Mouse (Mus musculus) CD4-positive, CD25-positive, alpha-beta regulatory T cell, adult 2 months (primary cell): Measurements from ENCODE around the gene Sik3.

Experiments
- DNase-seq: peaks from one replicate; pipeline ENCODE4 v3.0.0-alpha.2; 2012; ENCODE audit warnings: low read depth, low spot score

The Sik3 gene

DNA sequence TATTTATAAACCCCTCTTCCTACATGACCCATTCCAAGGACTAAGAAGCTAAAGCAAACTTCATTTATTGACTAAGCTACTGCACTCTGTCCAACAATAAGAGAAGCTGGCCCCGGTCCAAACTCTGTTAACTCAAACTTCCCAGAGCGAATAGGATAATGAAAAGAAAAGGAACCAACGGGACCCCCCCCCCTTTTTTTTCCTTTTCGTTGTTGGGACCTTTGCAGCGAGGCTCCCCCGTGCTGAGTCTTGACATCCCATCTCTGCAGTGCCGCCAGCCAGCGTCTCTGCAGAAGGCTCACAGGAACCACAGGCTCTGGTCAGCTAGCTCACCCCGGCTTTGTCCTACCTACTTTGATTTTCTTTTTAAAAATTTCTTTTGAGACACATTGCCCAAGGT, 3.2 kb downstream of the Sik3 start:
- DNase-seq = no peak

DNA sequence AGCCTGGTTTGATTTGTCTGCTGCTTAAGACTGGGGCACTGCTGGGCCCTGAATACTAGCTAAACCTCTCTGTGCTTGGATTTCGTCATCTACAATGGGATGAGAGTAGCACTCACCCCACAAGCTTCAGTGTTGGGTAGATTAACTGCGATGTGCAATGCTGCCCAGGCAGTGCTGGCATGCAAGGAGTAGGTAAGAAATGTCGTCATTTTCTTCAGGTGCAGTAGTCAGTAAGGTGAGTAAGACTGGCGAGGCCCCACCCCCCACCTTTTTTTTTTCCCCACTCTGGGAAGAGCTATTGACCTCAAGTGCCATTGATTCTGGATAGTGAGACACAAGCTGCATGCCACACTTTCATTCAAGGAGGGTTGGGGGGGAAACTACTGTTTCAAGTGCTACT, 3.8 kb downstream of the Sik3 start:
- no peak for DNase-seq

DNA sequence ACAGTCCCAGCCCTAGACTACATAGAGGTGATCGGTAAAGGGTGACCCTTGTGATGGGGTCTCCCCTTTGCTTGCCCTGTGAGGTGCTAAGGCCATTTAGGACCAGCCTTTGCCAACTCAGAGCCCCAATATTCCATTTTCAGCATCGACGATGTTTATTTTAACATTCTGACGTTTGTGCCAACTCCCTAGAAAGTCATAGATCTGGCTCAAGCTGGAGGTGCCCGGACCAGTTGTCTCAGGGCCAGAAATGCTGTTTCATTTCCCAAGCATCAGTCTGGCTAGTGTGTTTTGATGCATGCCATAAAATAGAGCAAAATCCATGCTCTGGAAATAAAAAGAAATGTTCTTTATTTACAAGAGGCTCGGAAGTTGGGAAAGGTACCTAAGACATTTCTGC, 5.7 kb downstream of the Sik3 start:
- DNase-seq = no peak

GRCm38 (mm10) chr9:46019975-46020374, 7.4 kb downstream of the Sik3 start:
- DNase-seq = no peak

- DNase-seq = no peak
Measured at GRCm38 (mm10) chr9:46023591-46023990, 11.0 kb downstream of the Sik3 start.

DNA sequence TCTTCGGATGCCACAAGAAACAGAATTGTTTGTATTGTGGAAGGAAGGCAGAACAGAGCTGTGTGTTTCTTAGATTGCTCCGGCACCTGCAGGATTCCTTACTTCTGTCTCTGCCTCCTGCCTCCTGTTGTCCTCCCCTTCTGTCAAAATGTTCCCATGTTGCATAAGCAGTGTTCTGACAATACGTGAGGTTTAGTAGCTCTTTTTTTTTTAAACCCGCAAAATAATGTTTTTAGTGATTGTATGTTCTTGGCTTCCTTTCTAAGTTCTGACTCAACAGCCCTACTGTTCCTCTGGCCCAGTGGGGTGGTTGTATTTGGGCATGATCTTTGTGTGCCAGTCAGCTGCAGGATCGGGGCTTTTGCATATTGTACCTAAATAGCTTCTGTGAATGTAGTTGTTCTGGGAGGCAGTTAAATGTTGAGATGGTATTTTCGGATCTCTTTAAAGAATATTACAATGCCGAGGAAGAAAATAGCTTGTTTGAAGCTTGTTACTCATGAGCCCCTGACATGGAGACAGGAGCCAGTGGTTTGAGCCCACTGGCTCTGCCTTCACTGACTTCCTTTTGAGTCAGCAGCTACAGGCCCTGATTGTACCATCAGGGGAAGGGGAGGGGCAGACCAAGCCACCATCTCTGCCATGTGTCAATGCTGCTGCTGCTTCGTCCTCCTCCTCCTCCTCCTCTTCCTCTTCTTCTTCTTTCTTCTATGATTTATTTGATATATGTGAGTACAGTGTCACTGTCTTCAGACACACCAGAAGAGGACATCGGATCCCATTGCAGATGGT, 13.6 kb downstream of the Sik3 start:
- DNase-seq = peak; percentile 18

DNA sequence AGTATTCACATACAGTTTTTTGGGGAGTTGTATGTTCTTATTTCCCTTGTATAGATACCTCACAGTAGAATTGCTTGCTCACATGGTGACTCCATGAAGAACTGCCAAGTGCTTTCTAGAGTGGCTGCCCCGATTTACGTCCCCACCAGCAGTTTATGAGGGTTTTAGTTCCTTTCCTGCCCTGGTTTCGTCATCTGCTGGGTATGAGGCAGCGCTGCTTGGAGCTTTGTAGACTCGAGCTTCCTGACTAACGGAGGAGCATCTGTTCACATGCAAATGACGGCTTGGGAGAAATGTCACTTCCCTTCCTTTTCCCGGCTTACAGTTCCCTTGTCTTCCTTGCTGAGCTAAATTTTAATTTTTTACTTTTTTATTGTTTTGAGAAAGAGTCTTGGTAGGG, 15.4 kb downstream of the Sik3 start:
- DNase-seq = no peak

DNA sequence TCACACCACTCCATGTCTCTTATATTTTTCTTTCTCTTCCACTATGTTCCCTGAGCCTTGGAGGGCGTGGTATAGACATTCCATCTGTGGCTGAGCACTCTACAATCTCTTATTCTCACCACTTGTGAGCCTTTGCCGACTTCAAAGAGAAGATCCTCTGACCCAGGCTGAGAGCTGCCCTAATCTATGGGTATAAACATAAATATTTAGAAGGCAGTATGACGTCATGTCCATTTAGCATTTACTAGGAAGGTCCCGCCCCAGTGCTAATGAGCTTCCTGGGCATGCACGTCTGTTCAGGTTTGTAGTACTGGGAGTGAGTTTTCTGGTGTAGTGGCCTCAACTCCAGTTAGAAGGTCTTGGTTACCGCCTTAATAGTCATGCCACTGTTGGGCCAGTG, 16.9 kb downstream of the Sik3 start:
- DNase-seq = no peak

DNA sequence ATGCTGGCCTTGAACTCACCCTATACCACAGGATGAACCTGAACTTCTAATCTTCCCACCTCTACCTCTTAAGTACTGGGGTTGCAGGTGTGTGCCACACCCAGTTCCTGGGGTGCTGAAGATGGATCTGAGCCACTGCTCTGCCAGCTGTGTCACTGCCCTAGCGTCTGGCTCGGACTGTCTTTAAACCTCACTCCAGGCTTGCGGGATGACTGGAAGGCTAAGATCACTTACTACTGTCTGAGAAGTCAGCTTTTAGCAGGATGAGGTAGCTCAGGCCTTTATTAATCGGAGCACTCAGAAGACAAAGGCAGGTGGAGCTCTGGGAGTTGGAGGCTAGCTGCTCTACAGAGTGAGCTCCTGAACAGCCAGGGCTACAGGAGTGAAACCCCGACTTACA, 17.6 kb downstream of the Sik3 start:
- no peak for DNase-seq

DNA sequence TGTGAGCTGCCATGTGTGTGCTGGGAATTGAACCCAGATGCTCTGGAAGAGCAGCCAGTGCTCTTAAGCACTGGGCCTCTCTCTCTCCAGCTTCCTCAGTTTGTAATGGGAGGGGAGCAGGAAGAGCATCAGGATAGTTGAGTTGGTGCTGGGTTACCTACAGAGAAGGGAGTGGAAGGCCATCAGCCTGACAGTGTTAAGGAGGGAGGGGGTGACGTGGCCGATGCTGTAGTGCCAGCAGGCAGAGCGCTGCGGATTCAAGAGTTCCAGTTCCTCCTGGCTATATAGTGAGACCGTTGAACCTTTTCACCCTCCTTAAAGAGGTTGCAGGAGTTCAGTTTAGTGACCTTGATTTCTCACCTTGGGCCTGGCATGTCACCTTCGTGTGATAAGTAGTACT, 18.3 kb downstream of the Sik3 start:
- no peak for DNase-seq

DNA sequence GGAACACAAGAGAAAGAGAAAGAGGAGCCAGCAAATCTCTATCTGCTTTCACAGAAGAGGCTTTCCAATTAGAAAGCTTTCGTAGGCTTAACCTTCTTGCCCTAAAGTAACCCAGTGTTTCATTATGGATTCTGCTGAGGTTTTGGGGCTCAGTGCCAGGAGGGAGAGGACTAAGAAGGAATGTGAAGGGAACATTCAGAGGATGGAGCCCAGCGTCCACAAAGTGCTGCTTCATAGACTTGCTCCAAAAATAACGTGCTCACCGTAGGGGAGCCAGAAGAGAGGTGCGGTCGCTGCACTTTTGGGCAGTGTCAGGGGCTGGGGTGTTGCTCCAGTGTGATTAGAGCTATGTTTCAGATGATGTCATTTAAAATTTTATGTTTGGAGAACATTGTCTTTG, 19.6 kb downstream of the Sik3 start:
- no peak for DNase-seq

GRCm38 (mm10) chr9:46033058-46033457, 20.4 kb downstream of the Sik3 start:
- no peak for DNase-seq

GRCm38 (mm10) chr9:46033862-46034261, 21.2 kb downstream of the Sik3 start:
- no peak for DNase-seq

- no peak for DNase-seq
Measured at GRCm38 (mm10) chr9:46035290-46035871, 22.8 kb downstream of the Sik3 start.

GRCm38 (mm10) chr9:46036881-46037280, 24.3 kb downstream of the Sik3 start:
- DNase-seq = no peak

DNA sequence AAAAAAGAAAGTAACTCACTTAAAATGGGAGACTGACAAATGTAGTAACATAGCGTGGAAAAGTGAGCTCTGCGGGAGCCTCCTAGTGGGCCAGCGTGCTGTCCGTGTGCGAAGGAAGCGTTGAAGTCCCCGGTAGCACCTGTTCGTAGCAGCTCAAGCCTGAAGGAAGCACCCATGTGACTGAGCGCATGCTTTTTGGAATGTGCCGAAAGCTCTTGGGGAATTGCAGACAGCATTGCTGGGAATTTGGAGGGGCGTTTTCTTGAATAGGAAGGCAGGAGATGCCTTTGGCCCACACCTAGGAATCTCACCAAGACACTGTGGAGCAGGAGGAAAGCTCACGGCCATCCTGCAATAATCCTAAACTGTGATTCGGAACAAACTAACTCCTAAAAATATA, 26.2 kb downstream of the Sik3 start:
- DNase-seq = no peak

DNA sequence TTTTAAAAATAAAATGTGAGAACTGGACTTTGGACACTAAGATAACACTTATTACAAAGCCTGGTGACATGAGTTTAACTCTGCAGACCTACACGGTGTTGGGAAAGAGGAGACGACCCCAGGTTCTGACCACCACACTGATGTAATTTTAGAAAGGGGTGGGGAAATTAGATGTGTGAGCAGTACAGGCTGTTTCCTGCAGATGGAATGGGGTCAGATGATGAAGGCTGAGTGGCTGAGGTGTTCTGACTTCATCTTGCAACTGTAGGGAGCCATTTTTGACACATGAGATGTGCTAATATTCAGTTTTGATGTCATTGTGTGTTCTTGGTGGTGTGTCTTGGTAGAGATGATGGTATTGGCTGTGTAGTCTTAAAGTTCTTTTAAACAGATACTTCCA, 28.6 kb downstream of the Sik3 start:
- no peak for DNase-seq

DNA sequence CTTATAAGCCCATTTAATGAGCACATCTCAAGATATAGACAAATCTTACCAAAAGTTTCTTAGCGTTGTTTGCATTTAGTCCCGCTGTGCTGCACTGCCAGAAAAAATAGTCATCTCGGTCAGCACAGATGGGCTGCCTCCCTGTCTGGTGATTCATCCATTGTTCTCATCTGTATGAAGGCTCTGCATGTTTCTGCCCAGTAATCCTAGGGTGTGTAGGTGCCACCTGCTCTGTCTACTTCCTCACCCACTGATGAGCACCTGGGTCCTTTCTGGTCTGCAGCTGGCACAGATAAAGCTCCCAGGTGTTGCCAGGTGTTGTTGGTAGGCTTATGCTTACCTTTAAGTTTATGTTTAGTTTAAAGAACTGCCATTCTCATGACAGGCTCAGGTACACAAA, 29.8 kb downstream of the Sik3 start:
- no peak for DNase-seq

DNA sequence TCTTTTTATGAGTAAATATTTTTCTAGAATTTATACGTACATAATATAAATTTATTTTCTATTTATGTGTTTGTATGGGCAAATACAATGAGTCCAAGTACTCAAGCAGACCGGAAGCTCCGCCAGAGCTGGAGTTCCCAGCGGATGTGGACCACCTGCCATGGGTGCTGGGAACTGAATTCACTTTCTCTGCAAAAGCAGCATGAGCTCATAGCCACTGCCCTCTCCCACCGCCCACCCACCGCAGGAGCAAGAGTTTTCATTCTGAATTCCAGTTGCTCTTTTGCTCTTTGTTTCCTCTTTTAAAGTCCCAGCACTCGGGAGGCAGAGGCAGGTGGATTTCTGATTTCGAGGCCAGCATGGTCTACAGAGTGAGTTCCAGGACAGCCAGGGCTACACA, 31.0 kb downstream of the Sik3 start:
- DNase-seq = no peak

GRCm38 (mm10) chr9:46046724-46047517, 34.3 kb downstream of the Sik3 start:
- DNase-seq = peak; percentile 7

DNA sequence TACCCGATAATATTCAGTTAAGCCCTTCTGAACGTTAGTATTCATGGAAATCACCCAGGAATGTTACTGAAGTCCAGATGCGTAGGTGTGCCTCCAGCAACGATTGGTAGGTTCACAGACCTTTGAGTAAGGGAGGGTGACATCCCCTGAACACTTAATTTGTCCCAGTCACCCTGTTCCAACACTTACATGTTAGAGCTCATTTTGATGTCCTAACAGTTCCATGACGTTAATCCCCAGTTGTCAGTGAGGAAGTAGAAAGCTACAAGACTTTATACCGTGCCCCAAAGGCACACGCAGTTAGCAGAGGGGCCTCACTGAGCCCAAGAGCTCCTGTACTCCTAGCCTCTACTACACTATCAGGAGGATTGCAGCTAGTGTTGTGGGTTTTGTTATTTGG, 36.9 kb downstream of the Sik3 start:
- DNase-seq = peak; percentile 9

DNA sequence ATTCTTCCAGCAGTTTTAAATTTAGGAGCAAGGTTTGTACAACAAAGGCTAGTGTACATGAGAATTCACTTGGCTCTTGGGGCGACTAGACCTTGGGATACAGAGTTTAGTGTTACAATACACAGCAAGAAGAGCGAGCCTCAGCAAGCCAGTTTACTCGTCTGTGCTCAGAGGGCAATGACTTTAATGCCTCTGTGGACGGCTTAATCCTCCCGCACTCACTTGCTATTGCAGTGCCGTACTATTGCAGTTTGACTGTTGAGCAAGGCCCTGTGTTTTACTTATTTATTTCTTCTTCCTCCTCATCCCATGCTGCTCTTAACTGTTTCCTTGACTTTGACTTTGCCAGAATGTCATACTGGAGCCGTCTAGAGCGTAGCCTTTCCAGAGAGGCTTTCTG, 37.6 kb downstream of the Sik3 start:
- DNase-seq = no peak
